Mouse (Mus musculus) cerebellum, adult 2 months (tissue): Measurements from ENCODE around the gene Rce1.

Experiments
- CTCF ChIP-seq: fragments of 200-500 bp; IDR thresholded peaks from 2 replicates; pipeline ENCODE4 v1.5.1; 2011; ENCODE audit warnings: low read depth, mild to moderate bottlenecking, control low read depth, low read length, moderate library complexity, borderline replicate concordance; ENCODE audit not compliant: insufficient read depth
- POLR2A ChIP-seq: fragments of 200-500 bp; IDR thresholded peaks from 2 replicates; pipeline ENCODE4 v1.6.1; 2011; ENCODE audit warnings: low read length, control low read depth, borderline replicate concordance; ENCODE audit not compliant: insufficient read depth

GRCm38 (mm10) chr19:4614305-4615150 is 10.9 kb downstream of the Rce1 start:
- TF ChIP-seq POLR2A: no peak
- no peak for TF ChIP-seq CTCF
